Mouse (Mus musculus) naive thymus-derived CD4-positive, alpha-beta T cell, adult 2 months (primary cell): ENCODE measurements around the gene Tnpo1.
"Not testable (repeated sequence)": the region's sequence is repeated elsewhere in the genome, so short reads cannot be mapped to it uniquely, and the experiment has no call there.

Source experiments
- DNase-seq: peaks from one replicate; pipeline ENCODE4 v3.0.0-alpha.2; 2011; ENCODE audit warnings: low read depth

The Tnpo1 gene

GRCm38 (mm10) chr13:98816981-98817660 is 109.1 kb downstream of the Tnpo1 start:
- DNase-seq, result not testable (repeated sequence)

GRCm38 (mm10) chr13:98816571-98816970 is 109.6 kb downstream of the Tnpo1 start:
- DNase-seq, result no peak

- peak; percentile 93 for DNase-seq
Observed at GRCm38 (mm10) chr13:98815147-98815785, 110.9 kb downstream of the Tnpo1 start, which contains the start of gene Fcho2. Gene Fcho2 (minus strand): TSS chr13:98815449.

- peak; percentile 69 for DNase-seq
Observed at GRCm38 (mm10) chr13:98814275-98815040, 111.7 kb downstream of the Tnpo1 start.

- DNase-seq, result no peak
Observed at GRCm38 (mm10) chr13:98813596-98814274, 112.4 kb downstream of the Tnpo1 start.

GRCm38 (mm10) chr13:98813167-98813566 is 113.0 kb downstream of the Tnpo1 start:
- no peak for DNase-seq

- no peak for DNase-seq
Observed at GRCm38 (mm10) chr13:98812285-98812684, 113.9 kb downstream of the Tnpo1 start.

GRCm38 (mm10) chr13:98810143-98810542 is 116.0 kb downstream of the Tnpo1 start:
- peak; percentile 30 for DNase-seq

- no peak for DNase-seq
Observed at GRCm38 (mm10) chr13:98809087-98809486, 117.1 kb downstream of the Tnpo1 start.

GRCm38 (mm10) chr13:98804480-98804879 is 121.7 kb downstream of the Tnpo1 start:
- no peak for DNase-seq

- no peak for DNase-seq
Observed at GRCm38 (mm10) chr13:98803699-98804098, 122.5 kb downstream of the Tnpo1 start.

GRCm38 (mm10) chr13:98802957-98803356 is 123.2 kb downstream of the Tnpo1 start:
- DNase-seq, result no peak

GRCm38 (mm10) chr13:98795511-98795910 is 130.7 kb downstream of the Tnpo1 start:
- no peak for DNase-seq

GRCm38 (mm10) chr13:98792864-98793263 is 133.3 kb downstream of the Tnpo1 start:
- DNase-seq, result no peak

- no peak for DNase-seq
Observed at GRCm38 (mm10) chr13:98791693-98792092, 134.5 kb downstream of the Tnpo1 start.
